Mouse (Mus musculus) layer of hippocampus, postnatal 25 days (tissue): ENCODE measurements around the gene Vps4b. TPM values are rescaled to one million over a fixed set of nuclear protein-coding genes. Genes with fewer than 3 reads are reported as not detected.
A peak's percentile ranks its signal among the peaks of the same experiment; 100 is the strongest.

ENCODE experiments used
- DNase-seq, 2 experiments: peaks; one replicate each; pipeline ENCODE4 v3.0.0; 2022; ENCODE audit warnings: mixed read lengths in 2 of 2, low spot score in 1 of 2; ENCODE audit errors: extremely low spot score in 1 of 2
- total RNA-seq, 2 experiments: library from RNA; stranded (reverse); gene quantifications; 2 replicates each; pipeline ENCODE4 v1.2.3; 2021

Vps4b gene
- 10 to 100 TPM; 47.9 to 54.1 TPM for total RNA-seq

- peak; percentile 79 to 82 for DNase-seq
Measured at GRCm38 (mm10) chr1:106796542-106796924, at the start of gene Vps4b. Gene Vps4b, minus strand, starts transcription at chr1:106796728.

- no peak for DNase-seq
Measured at GRCm38 (mm10) chr1:106828784-106829183, 32.3 kb upstream of the Vps4b start.

DNA sequence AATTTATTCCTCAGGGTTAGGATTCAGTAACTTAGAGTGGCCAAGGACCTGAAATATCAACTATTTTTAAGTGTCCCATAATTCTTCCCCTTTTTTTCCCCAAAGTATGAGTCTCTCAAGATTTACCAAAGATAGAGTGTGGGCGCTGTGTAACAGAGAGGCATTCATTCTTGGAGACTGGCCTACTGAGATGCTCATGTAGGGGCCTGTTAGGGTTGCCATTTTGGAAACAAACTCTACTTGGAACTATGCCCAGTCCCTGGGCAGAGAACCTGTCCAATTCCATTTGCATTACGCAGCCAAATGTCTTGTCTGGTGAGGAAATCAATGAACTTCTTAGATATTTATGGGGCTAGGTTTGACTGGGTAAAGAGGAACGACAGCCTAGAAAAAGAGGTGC lies 25.8 kb upstream of the Vps4b start:
- no peak for DNase-seq

- DNase-seq, result no peak
Measured at GRCm38 (mm10) chr1:106818323-106818722, 21.8 kb upstream of the Vps4b start.

DNA sequence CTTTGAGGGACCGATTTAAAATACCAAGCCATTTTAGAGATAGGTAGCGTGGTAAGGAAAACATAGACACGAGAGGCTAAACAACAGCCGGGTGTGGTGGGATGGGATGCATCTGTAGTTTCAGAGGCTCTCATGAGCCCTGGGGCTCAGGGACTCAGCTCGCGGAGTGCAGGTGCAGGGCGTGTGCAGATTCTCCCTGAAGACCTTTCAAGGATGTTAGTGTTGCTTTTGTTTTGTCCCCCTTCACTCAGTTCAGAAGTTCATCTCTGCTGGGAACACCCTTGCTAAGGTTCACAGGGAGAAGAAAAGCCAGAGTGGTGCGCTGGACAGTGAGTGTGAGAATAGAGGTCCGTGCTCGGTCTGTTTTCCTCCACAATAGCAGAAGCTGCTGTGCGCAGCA lies 20.2 kb upstream of the Vps4b start:
- DNase-seq, result no peak

DNA sequence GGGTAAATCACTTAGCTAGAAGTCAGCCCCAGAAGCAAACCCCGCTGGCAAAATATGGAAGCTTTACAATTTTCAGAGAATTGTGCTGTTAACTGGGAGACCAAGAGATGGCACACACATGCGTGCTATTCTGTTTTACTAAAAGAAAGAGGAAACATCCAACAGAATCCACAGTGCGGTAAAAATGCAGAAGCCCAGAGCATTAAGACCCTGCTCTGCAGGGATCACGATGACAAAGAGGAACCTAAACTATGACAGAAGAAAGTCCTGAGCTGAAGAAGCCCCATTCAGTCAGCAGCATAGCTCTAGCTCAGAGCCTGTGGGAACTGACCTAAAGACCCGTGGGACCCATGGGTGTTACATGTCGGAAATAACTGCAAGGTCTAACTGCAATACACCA lies 18.7 kb upstream of the Vps4b start:
- DNase-seq, result no peak

GRCm38 (mm10) chr1:106814864-106815263 lies 18.3 kb upstream of the Vps4b start:
- DNase-seq, result no peak

DNA sequence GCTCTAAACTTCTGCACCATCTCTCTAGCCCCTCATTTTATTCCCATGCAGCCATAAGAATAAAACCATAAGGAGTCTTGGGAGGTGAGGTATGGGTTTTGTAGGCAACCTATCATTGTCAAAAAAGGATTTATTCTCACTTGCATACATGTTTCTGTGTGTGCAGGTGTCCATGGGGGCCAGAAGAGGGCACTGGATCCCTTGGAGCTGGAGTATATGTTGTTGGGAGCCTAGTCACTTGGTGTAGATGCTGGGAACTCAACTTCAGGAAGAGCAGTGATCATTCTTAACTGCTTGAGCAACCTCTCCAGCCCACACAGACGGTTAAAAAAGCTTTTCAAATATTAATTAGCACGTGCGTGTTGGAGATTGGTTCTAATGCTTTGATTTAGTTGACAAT lies 3.4 kb upstream of the Vps4b start:
- DNase-seq, result no peak

DNA sequence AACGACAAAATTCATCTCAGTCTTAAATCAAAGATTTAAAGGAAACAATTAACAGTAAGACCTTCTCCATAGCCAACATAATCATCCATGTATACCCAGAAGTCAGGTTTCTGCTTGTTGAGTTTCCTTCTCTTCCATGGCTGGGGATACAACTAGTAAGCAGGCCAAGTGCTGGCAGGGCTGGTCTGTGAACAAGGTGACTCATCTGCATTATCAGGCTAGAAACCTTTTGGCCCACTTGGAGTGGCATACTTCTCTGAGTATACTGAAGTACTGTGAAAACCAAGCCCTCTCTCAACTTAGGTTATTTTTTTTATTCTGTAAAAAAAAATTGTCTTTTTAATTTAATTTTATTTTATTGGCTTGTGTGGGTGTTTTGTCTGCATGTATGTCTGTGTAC lies 2.9 kb upstream of the Vps4b start:
- DNase-seq, result no peak

GRCm38 (mm10) chr1:106796987-106797779 lies 655 bp upstream of the Vps4b start:
- no peak for DNase-seq

DNA sequence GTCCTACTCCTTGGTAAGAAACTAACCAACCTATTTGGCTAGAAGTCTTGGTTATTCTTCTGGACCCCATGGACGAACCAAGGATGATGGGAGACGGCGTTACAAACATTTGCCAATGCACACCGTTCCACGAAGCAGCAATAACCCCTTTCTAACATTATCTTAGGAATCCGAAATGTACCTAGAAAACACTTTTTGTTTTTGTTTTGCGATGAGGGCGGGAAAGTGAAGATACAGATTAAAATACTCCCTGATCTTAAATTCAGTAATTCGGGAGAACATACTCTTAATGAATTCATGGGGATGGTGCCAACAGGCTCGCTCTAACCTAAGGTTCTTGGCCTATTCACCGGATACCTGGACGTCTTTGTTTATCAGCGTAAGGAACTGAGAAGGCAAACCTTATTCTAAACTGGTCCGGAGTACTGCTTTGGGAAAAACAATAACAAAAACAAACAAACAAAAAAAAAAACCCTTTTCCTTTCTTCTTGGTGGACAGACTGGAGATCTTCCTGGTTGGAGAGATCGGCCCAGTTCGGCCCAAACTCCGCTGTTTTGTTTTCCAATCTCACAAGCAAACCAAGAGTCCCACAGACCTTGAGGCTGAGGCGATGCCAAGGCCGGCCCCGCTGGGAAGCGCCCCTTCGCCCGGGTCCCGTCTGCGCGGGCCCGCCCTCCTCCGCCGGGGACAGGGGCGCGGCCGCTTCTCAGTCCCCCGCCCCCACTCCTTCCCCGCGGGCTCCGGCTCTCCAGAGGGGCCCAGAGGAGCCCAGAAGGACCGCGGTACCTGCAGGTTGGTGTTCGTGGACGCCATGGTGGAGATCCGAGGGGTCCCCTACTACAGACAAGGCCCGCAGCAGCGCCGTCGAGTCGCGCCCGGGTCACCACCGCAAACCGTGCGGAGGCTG lies 640 bp downstream of the Vps4b start:
- no peak for DNase-seq

DNA sequence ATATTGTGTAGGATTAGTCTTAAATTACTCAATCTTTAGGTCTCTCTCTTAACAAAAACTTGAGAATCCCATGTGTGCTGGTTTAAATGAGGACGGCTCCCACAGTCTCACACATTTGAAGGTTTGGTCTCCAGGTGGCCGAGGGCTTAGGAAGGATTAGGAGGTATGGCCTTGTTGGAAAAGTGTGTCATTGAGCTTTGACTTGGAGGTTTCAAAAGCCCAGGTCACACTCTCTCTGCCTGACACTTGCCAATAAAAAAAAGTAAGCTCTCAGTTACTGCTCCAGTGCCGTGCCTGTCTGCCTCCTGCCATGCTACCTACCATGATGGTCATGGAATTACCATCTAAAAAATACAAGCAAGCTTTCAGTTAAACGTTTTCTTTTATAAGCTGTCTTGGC lies 21.6 kb downstream of the Vps4b start:
- no peak for DNase-seq

DNA sequence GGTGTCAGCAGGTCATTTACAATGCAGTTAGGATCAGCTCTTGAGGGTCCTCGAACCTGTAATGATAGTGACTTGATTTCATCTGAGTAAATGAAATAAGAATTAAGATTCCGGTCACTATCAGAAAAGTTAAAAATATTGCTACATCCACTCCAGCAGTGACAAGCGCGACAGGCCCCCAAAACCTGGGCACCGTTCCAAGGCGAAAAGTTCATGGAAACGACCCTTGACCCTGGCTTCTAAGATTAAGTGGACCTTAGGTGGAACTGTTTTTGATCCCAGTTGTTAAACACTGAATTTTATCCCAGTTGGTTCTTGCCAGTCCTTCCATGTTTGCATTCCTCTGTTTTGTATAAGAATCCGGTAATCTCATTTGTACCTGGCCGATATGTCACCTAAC lies 22.4 kb downstream of the Vps4b start:
- no peak for DNase-seq

- no peak for DNase-seq
Measured at GRCm38 (mm10) chr1:106768773-106769172, 27.8 kb downstream of the Vps4b start.

DNA sequence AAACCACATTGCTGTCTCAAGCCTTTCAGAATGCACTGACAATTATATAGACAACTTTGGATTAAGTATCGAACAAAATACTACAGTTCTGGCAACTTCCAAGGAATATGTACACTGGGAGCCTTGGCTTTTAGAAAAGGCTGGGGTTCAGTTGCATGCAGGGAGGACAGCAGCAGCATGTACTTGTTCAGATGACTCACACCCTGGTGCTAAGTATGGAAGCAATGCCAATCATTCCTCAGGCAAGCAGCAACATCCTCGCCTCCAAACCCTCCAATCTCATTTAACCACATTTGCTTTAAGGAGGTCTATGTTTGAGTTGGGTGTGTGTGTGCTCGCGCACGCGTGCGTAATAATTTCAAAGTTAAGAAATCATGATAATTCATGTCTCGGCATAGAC lies 30.8 kb downstream of the Vps4b start:
- no peak for DNase-seq

DNA sequence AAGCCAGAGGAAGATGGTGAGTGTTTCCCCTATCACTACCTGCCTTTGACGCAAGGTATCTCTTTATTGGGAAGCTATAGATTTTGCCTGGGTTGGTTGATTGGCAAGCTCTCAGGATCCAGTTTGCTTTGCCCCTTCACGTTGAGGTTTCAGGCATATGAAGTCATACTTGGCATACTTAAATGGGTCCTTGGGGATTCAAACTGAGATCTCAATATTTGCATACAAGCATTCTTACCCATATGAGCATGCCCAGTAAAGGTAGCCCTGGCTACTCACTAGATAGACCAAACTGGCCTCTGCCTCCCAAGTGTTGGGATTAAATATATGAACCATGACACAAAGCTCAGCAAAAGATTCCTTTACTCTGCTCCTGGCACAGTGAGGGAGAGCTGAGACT lies 31.7 kb downstream of the Vps4b start:
- DNase-seq, result no peak

DNA sequence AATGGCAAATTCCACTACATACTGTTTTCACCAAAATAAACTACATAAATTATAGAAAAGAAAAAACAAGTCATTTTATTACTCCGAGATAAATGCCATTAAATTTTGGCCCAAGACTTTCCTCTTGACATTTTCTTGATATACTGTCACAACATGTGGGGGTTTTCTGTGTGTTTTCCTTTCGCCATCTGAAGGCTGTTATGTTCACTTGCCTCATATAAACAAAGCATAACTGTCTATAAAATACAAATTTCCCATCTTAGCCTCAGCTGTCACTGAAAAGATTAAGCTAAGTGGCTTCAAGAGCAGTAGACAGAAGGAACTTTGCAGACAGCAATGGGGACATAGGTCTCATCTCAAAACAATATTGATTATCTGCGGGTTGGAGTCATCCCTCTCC lies 32.2 kb downstream of the Vps4b start:
- no peak for DNase-seq

DNA sequence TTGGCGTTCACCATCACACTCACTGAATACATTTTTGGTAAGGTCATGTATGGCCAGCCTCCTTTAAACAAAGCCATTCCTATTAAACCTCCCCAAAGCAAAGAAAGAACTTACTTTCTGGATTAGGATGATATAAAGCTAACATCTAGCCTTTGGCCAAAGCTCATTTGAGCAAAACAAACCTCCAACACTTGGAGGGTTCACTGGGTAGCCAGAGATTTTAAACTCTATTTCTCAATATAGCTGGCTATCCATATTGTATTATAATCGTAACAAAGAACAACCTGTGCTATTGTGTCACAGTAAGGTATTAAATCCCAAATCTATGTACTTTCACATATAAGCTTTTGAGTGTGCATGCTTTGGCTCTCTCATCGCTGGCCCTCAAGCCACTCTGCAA lies 35.8 kb downstream of the Vps4b start:
- DNase-seq, result no peak

DNA sequence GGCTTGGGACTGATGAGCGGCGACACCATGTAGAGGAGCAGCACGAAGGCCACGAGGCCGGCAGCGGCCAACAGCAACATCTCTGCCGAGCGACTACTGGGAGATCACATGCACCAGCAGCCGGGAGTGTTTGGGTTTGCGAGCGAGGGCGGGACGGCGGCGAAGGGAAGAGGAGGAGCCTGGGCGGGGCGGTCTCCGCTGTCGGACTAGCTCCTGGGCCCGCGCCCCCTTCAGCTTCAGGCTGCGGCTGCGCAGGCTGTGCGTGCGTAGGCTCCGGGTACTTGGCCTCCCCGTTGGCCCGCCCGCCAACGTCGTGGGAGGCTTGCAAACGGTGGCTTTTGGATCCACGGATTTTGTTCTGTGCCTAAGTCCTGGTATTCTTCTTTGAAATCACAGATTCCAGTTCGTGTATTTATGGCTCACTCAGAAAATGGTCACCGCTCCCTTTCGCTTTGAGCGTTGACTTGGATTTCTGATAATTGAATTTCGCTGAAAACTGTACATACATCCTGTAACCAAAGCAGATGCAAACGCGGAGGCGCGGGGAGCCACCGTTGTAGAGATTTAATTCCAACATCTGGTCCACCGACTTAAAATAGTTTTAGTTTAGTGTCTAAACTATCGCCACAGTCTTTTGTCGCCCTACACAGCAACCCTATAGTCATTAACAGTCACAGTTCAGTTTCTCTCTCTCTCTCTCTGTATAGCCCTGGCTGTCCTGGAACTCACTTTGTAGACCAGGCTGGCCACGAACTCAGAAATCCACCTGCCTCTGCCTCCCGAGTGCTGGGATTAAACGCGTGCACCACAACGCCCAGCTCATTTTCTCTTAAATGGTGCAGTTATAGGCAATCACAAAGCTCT lies 36.7 kb downstream of the Vps4b start, which contains the start of gene Kdsr:
TSS of gene Kdsr (minus strand) at position 156 of the 864 bp plus-strand sequence.
- DNase-seq, result peak; percentile 85 to 95

DNA sequence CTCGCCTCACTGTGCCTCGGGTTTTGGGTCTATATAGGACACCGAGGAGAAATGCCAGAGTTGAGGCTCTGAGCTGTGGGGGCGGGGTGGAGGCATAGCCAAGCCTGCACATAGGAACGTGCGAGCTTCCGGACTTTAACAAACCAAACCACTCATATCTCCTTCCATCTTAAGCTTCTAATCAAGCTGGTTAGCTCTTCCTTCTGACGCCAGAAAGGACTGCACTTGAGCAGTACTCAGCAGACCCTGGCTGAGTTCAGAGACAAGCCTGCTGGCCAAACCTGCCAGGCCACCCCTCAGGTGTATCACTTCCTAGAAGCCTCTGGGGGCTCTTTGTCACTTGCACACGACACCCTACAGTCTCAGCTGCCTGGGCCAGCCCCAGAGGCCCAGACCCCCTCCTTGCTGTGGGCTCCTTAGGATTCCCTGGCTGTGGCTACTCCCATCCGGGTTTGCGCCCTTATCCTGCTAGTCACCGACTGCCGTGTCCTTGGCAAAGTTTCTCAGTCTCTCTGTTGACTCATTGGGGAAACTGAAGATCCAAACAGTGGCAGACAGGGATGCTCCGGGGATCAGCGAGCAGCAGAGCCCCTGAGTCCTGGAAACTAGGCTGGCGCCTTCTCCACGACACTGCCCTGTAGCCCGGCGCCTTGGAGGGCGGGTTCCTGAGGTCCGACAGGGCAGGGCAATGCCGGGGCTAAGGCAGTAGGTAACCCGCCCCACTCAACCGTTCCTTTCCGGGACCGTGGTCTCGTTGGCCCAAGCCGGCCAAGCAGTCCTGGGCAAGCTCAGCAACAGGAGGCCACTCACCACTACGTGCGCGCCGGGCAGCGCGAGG lies 37.6 kb downstream of the Vps4b start:
- peak; percentile 8 to 11 for DNase-seq
